Mouse (Mus musculus): Measurements from ENCODE around the gene Cdnf. TPM values are rescaled to one million over a fixed set of nuclear protein-coding genes. Genes with fewer than 3 reads are reported as not detected.

Gene Cdnf
- polyA plus RNA-seq, 1 experiment, result 0.64 TPM

DNA sequence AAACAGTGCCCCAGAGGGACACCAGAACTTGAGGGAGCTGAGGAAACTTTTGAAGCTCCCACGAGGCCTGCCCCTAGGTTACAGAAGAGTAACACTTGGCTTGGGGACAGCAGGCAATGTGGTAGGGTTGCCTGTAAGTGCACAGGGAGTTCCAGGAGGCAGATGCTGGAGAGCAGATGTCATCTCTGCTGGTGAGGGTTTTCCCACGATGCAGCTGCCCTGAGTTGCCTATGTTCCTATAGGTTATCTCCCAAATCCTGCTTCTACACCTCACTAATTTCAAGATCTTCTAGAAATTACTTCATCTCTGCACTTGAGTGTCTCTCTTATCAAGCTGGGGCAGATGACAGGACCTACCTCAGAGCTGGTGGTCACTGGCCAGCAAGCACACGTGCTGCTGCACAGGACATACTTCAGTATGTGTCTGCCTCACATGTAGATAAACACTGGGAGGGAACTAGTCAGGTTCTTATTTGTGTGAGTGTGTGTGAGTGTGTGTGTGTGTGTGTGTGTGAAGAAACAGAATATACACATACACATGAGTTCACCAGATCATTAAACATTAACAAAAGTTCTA, 18.9 kb upstream of the Cdnf start:
- 87% methylated on average over 3 of the region's 3 CpGs for WGBS
- Histone ChIP-seq H3K36me3 (ENCODE audit: control insufficient read depth, insufficient read depth, low read length) (no peaks in the 10 kb centered on the region; the same call in none of the 2 replicates), H3K4me3 (ENCODE audit: insufficient read depth, low read depth, low read length) (no peak overlapping the region), H3K27ac (ENCODE audit: insufficient read depth, low read depth, low read length) (no peak overlapping the region), H3K27me3 (replicated peaks; ENCODE audit: control insufficient read depth, insufficient read depth, low read length) (no peaks in the 10 kb centered on the region), H3K4me1 (ENCODE audit: control insufficient read depth, insufficient read depth, low read length) (no peaks in the 10 kb centered on the region)
- TF ChIP-seq POLR2A (IDR thresholded peaks at IDR 0.05; ENCODE audit: low read depth, low read length), result no peak
- TF ChIP-seq CTCF (conservative IDR thresholded peaks at IDR 0.05; ENCODE audit: insufficient read depth, insufficient read length, low read depth, low read length), result no peak
- no peak for DNase-seq

DNA sequence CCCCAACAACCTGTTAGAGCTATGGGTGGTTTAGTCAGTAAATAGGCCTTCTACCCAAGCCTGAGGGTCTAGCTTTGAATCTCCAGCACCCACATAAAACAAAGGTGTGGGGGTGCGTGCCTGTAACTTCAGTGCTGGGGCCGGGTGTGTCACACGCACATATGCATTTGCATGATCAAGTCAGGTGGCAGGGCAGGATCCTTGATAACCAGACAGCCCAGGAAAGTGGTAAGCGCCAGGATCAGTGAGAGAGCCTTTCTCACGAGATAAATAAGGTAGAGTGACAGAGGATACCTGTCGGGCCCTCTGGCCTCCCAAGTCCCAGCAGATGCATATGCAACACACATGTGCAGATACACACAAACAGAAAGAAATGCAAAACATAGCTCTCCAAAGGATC, 13.3 kb upstream of the Cdnf start:
- 97% methylated on average over 6 of the region's 6 CpGs for WGBS
- no peak for TF ChIP-seq CTCF (conservative IDR thresholded peaks at IDR 0.05; ENCODE audit: insufficient read depth, insufficient read length, low read depth, low read length)
- no peak for TF ChIP-seq POLR2A (IDR thresholded peaks at IDR 0.05; ENCODE audit: low read depth, low read length)
- Histone ChIP-seq H3K27ac (ENCODE audit: insufficient read depth, low read depth, low read length) (no peak overlapping the region), H3K36me3 (ENCODE audit: control insufficient read depth, insufficient read depth, low read length) (no peaks in the 10 kb centered on the region; the same call in 1 of the 2 replicates), H3K4me1 (ENCODE audit: control insufficient read depth, insufficient read depth, low read length) (no peaks in the 10 kb centered on the region), H3K4me3 (ENCODE audit: insufficient read depth, low read depth, low read length) (no peak overlapping the region), H3K27me3 (replicated peaks; ENCODE audit: control insufficient read depth, insufficient read depth, low read length) (no peaks in the 10 kb centered on the region)
- no peak for DNase-seq

- WGBS, result 92% methylated on average over 5 of the region's 5 CpGs
- TF ChIP-seq POLR2A (IDR thresholded peaks at IDR 0.05; ENCODE audit: low read depth, low read length) (no peak), CTCF (conservative IDR thresholded peaks at IDR 0.05; ENCODE audit: insufficient read depth, insufficient read length, low read depth, low read length) (no peak)
- DNase-seq, result no peak
- H3K36me3 ChIP-seq (ENCODE audit: control insufficient read depth, insufficient read depth, low read length), result no peaks in the 10 kb centered on the region
- H3K4me1 ChIP-seq (ENCODE audit: control insufficient read depth, insufficient read depth, low read length), result no peaks in the 10 kb centered on the region
- H3K27me3 ChIP-seq (replicated peaks; ENCODE audit: control insufficient read depth, insufficient read depth, low read length), result no peaks in the 10 kb centered on the region
- no peak overlapping the region for H3K27ac ChIP-seq (ENCODE audit: insufficient read depth, low read depth, low read length)
- no peak overlapping the region for H3K4me3 ChIP-seq (ENCODE audit: insufficient read depth, low read depth, low read length)
Measured at GRCm38 (mm10) chr2:3500886-3501285, 11.9 kb upstream of the Cdnf start.

DNA sequence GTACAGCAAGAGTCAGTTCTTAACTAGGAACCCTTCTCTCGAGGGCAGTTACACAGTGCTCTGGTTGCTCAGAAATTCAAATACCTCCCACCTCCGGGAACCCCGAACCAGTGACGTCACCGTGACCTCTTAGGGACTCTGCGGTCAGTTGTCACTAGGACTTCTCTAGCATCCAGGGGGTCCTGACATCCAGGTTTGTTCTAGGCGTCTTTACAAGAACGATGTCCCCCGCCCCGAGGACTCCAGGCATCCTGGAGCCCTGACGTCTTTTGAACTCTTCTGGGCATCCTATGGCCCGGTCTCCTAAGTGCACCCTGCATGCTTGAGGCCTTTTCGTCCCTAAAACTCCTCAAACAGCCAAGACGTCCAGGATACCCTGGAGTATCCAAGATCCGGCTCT, 754 bp upstream of the Cdnf start:
- TF ChIP-seq POLR2A (IDR thresholded peaks at IDR 0.05; ENCODE audit: low read depth, low read length) (no peak), CTCF (conservative IDR thresholded peaks at IDR 0.05; ENCODE audit: insufficient read depth, insufficient read length, low read depth, low read length) (no peak)
- peak; percentile 23 for DNase-seq
- Histone ChIP-seq H3K27me3 (replicated peaks; ENCODE audit: control insufficient read depth, insufficient read depth, low read length) (no peaks in the 10 kb centered on the region), H3K27ac (ENCODE audit: insufficient read depth, low read depth, low read length) (no peak overlapping the region), H3K4me3 (ENCODE audit: insufficient read depth, low read depth, low read length) (peak overlapping the region; percentile 74), H3K4me1 (ENCODE audit: control insufficient read depth, insufficient read depth, low read length) (no peaks in the 10 kb centered on the region), H3K36me3 (ENCODE audit: control insufficient read depth, insufficient read depth, low read length) (peaks cover 1% of the 10 kb centered on the region; the same call in 1 of the 2 replicates)
- WGBS, result under 1% methylated on average over 15 of the region's 15 CpGs

DNA sequence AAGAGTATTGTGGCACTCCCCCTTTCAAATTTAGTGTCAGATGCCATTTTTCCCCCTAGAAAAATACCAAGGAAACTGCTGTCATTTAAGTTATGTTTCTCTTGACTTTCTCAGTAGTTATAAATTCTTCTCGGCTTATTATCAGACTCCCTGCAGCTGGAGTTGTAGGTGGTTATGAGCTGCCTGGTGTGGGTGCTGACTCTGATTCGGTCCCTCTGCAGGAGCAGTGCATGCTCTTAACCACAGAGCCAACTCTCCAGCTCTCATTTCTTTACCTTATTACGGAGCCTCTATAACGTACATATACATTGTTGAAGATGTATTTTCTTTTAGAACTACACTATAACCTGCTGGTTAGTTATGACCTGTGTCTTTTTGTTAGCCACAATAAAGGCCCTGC, 9.7 kb downstream of the Cdnf start:
- 84% methylated on average over 4 of the region's 4 CpGs for WGBS
- Histone ChIP-seq H3K36me3 (ENCODE audit: control insufficient read depth, insufficient read depth, low read length) (no peaks in the 10 kb centered on the region), H3K27ac (ENCODE audit: insufficient read depth, low read depth, low read length) (no peak overlapping the region), H3K4me3 (ENCODE audit: insufficient read depth, low read depth, low read length) (no peak overlapping the region), H3K27me3 (replicated peaks; ENCODE audit: control insufficient read depth, insufficient read depth, low read length) (no peaks in the 10 kb centered on the region), H3K4me1 (ENCODE audit: control insufficient read depth, insufficient read depth, low read length) (no peaks in the 10 kb centered on the region)
- no peak for TF ChIP-seq POLR2A (IDR thresholded peaks at IDR 0.05; ENCODE audit: low read depth, low read length)
- TF ChIP-seq CTCF (conservative IDR thresholded peaks at IDR 0.05; ENCODE audit: insufficient read depth, insufficient read length, low read depth, low read length), result no peak
- no peak for DNase-seq

GRCm38 (mm10) chr2:3526288-3526687, 13.5 kb downstream of the Cdnf start:
- WGBS, result 88% methylated on average over 6 of the region's 6 CpGs
- Histone ChIP-seq H3K4me3 (ENCODE audit: insufficient read depth, low read depth, low read length) (no peak overlapping the region), H3K36me3 (ENCODE audit: control insufficient read depth, insufficient read depth, low read length) (no peaks in the 10 kb centered on the region), H3K27ac (ENCODE audit: insufficient read depth, low read depth, low read length) (no peak overlapping the region), H3K27me3 (replicated peaks; ENCODE audit: control insufficient read depth, insufficient read depth, low read length) (no peaks in the 10 kb centered on the region), H3K4me1 (ENCODE audit: control insufficient read depth, insufficient read depth, low read length) (no peaks in the 10 kb centered on the region)
- DNase-seq, result no peak
- no peak for TF ChIP-seq POLR2A (IDR thresholded peaks at IDR 0.05; ENCODE audit: low read depth, low read length)
- TF ChIP-seq CTCF (conservative IDR thresholded peaks at IDR 0.05; ENCODE audit: insufficient read depth, insufficient read length, low read depth, low read length), result no peak

DNA sequence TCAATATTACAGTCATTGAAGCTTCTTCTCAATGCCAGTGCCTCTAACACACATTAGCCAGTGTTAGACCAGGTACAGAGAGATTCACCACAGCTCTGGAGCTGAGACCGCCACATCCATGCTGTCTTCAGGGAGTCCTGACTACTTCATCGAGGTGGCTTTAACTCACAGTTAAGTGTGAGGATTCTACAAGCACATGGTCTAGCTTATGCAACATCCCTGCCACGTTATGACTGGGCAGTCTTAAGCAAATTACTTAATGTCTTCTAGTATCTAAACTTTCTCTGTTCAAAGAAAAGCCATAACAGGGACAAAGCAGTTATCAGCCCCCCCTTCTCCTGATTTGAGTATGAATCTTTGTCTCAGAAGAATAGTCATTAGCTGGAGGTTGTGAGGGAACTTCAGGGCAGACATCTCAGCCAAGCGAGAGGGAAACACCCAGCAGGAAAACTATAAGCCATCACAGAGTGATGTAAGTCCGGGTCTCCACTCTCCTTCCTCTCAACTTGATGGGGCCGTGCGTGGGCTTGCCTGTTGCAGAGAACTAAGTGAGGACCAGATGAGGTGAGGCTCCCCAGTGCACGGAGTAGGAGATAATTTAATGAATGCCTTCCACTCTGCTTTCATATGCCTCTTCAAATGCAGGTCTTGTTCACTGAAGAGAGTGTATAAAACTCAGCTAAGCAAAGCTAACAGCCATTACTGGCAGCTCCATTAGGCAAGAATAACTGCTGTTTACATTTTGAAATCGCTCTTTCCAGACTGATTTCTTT, 28.7 kb downstream of the Cdnf start:
- Histone ChIP-seq H3K27me3 (replicated peaks; ENCODE audit: control insufficient read depth, insufficient read depth, low read length) (no peaks in the 10 kb centered on the region), H3K4me3 (ENCODE audit: insufficient read depth, low read depth, low read length) (no peak overlapping the region), H3K36me3 (ENCODE audit: control insufficient read depth, insufficient read depth, low read length) (no peaks in the 10 kb centered on the region), H3K4me1 (ENCODE audit: control insufficient read depth, insufficient read depth, low read length) (no peaks in the 10 kb centered on the region), H3K27ac (ENCODE audit: insufficient read depth, low read depth, low read length) (no peak overlapping the region)
- no peak for TF ChIP-seq POLR2A (IDR thresholded peaks at IDR 0.05; ENCODE audit: low read depth, low read length)
- TF ChIP-seq CTCF (conservative IDR thresholded peaks at IDR 0.05; ENCODE audit: insufficient read depth, insufficient read length, low read depth, low read length), result no peak
- WGBS, result 65% methylated on average over 9 of the region's 9 CpGs
- no peak for DNase-seq

All from kidney, adult 2 months (tissue).